Mouse (Mus musculus) heart, adult 2 months (tissue): ENCODE results near the gene Emc3.

Source experiments
- CTCF ChIP-seq: fragments of 200-600 bp; IDR thresholded peaks from 2 replicates; pipeline ENCODE4 v1.8.1; 2022; ENCODE audit warnings: antibody characterized with exemption, mild to moderate bottlenecking, moderate library complexity
- EP300 ChIP-seq: fragments of 200-500 bp; IDR thresholded peaks from 2 replicates; pipeline ENCODE4 v1.6.1; 2011; ENCODE audit warnings: low read depth, low read length, control low read depth; ENCODE audit not compliant: insufficient read depth
- POLR2A ChIP-seq: fragments of 200-500 bp; IDR thresholded peaks from 2 replicates; pipeline ENCODE4 v1.6.1; 2011; ENCODE audit warnings: mild to moderate bottlenecking, low read depth, low read length, control low read depth; ENCODE audit not compliant: insufficient read depth

DNA sequence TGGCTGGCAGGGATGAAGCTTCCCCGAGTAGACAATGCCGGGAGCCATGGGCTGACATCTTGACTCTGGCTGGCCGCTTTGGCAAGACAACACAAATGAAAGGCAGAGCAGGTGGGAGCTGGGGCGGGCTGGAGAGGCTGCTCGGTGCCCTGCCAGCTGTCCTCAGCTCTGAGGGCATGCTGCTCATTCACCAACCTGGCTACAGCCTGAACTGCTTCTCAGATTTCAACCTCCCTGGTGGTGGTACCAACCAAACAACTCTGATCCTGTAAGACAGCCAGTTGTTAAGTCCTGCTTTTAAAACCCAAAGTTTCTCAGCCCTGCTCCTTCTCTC lies 22.5 kb downstream of the Emc3 start:
- TF ChIP-seq POLR2A: no peak
- TF ChIP-seq CTCF: no peak
- TF ChIP-seq EP300: no peak
